Mouse (Mus musculus): Measurements from ENCODE around the gene Rpusd4. TPM values are rescaled to one million over a fixed set of nuclear protein-coding genes. Genes with fewer than 3 reads are reported as not detected.

Gene Rpusd4
- 10 to 100 TPM; 15.0 to 18.3 TPM for total RNA-seq (2021)
- polyA plus RNA-seq (2012; rRNA removed): 4.8 and 6.5 TPM in 2 replicates
- long read RNA-seq, transcript Rpusd4-201 (7 exons, 1,821 nt): major isoform, 15 of 16 reads
- long read RNA-seq, partial matches to known transcripts: 0 of 16 reads
- long read RNA-seq, other reads (novel, unspliced or antisense): 1 of 16 reads

DNA sequence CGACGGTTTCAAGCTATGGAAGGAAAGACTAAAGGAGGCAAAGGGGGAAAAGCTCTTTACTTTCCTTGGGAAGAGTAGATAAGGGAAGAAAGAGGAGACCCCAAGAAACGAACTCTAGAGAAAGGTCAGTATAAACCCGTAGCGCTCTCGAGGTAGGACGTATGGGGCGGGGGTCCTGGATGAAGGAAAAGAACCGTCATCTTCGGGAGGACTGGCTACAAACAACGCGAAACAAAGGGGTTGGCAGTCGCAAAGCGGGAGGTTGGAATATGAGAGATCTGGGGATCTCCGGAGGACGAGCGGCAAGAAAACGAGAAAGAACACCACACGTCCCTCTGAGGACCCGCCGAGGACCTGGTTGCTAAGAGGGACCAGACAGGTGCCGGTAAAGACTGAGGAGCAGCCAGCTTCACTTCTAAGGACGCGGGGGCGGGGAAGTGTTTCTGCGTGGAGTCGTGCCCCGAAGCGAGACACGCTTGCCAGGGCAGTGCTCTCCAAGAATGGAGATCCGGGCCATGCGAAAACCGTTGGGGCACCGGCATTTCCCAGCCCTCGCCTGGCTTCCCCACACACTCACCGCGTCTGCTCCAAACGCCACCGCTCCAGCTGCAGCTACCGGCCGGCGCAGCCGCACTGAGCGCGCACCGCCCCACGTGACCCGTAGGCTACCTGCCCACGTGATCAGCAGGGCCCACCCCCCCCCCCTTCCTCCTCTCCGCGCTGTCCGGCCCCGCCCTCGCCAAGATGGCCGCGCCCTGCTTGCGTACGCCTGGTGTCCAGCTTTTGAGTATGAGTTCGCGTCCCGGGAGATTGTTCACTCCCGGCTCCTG lies at the start of gene Rpusd4, which contains the start of gene Fam118b:
Gene Rpusd4 (plus strand): TSS at position 720 of the 830 bp plus-strand sequence.
Gene Fam118b (minus strand): TSS at position 660 of the 830 bp plus-strand sequence.
- DNase-seq: peak; percentile 94

DNA sequence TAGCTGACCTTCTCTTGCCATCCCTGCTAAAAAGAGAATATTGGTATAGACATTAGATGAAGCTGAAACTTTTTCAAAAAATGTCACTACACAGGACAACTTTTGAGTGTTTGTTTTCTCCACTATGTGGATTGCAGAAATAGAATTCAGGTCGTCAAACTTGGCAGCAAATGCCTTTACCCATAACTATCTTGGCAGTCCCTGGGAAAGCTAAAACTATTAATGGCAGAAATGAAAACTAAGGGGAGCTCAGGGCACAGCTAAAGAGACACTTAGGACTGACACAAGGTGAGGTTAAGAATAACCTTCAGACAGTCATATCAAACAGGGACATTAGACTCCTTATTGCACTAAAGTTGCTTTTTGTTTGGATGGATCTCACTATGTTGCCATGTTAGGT lies 49.7 kb upstream of the Rpusd4 start:
- DNase-seq: no peak

DNA sequence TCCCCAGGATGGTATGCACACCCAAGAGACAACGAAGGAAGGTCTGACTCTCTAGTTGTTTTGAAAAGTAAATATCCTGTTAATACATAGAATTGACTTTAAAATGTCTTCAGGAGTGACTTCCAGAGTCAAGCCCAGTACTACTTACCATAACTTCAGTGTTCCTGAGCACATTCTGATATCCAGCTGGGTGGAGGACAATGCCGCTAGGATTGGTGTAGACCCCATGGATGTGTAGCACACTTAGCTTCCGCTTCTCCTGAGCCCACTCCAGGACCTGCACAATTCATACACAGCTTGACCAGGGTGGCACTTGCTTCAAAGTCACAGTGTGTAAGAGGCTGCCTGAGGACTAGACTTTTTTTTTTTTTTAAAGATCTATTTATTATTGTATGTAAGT lies 44.2 kb upstream of the Rpusd4 start:
- DNase-seq: no peak

GRCm38 (mm10) chr9:35228671-35229070 lies 39.0 kb upstream of the Rpusd4 start:
- no peak for DNase-seq

DNA sequence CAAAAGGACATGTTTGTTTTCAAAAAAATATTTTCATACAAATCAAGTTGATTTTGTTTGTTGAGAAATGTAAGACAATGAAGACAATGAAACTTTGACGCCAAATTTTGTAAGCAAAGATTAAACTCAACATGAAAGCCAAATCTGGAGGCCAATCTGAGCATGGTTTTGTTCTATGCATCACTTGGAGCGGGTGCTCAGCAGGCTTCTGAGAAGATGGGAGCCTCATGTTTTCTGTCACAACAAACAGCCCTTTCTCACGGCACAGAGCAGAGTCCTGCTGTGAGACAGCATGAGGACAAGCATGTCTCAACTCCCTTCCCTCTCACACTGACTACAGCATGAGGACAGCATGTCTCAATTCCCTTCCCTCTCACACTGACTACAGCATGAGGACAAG lies 31.7 kb upstream of the Rpusd4 start:
- no peak for DNase-seq

DNA sequence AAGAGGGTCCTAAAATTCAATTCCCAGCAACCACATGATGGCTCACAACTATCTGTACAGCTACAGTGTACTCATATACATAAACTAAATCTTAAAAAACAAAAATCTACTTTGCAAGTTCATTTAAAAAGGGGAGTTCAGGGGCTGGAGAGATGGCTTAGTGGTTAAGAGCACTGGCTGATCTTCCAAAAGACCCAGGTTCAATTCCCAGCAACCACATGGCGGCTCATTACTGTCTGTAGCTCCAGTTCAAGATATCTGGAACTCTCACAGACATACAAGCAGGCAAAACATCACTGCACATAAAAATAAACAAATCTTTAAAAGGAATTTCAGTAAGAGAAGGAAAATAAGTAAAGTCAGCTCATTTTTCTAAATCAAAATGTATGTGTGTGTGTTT lies 29.3 kb upstream of the Rpusd4 start:
- no peak for DNase-seq

DNA sequence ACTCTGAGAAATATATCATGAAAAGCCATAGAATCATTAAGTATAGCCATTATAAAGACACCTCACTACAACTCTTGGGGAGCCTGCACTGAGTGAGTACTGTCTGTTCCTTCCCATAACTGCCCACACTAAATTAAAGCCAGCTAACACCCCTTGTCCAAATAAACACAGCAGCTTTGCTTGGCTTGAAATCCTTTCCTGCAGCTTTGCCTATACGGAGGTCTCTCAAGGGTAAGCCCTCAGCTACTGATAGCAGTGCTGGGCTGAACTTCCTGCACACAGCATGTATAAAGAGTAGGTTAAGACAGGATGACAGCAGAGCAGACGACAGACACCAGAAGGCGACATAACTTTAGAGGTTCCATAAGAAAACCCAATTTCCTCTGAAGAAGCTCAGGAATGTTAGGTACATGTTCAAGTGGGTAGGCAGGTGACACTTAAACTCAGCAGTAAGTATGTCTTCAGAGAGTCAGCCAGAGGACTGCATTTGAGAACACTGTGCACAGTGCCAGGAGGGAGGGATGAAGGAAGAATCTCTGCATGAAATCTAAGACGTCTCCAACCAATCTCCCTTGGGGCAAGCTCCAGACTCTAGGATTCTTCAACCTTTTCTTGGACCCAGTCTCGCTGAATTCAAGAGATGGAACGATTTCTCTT lies 28.6 kb upstream of the Rpusd4 start:
- DNase-seq: no peak

GRCm38 (mm10) chr9:35239734-35240133 lies 27.9 kb upstream of the Rpusd4 start:
- DNase-seq: no peak

DNA sequence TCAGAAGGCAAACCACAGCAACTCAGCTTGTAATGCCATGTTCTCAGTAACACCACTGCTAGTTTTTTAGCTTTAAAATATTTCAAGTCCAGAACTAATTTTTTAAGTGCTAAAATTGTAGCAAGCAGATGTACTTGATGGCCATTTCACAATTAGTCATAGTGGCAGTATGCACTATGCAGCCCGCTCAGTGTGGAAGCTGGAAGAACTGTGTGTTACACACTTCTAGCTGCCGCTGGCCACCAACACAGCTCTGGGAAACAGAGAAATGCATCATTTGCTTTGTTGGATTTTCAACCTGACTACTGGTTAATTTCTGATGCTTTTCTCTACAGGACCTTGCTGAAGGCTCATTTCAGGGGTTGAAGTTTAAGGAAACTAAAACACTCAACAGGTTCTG lies 20.3 kb upstream of the Rpusd4 start:
- no peak for DNase-seq

DNA sequence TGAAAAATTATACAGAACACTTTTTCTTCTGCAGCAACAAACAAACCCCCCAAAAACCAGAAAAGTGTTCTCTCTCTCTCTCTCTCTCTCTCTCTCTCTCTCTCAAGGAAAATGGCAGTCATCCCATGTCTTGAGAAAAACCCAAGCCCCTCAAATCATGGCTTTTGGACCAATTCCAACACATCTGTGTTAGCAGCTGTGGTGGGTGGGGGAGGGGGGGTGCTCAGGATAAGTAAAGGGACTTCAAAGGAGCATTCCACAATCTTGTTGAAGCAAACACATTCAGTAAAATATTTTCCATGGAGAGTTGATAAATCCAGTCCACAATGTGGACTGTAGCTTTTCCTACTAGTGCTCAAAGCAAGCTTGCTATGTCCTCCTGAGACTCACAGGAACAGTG lies 18.2 kb upstream of the Rpusd4 start:
- no peak for DNase-seq

- no peak for DNase-seq
Observed at GRCm38 (mm10) chr9:35257365-35257764, 10.3 kb upstream of the Rpusd4 start.

DNA sequence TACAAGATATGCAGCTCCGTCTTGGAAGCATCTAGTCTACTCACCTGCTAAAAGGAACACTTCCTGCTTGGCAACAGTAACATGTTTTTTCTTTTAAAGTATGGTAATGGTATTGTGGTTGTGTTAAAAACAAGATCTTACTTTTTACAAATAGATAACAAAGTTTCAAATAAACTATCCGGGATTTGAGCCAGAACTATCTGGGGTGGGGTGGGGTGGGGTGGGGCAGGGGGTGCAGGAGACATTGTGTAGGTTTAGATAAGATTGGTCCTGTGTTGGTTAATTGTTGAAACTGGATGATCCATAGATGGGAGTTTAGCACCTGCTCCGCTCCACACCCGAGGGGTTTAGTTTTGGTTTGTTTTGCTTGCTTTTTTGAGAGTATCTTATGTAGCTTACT lies 5.2 kb upstream of the Rpusd4 start:
- no peak for DNase-seq

- DNase-seq: no peak
Observed at GRCm38 (mm10) chr9:35263431-35263830, 4.2 kb upstream of the Rpusd4 start.

GRCm38 (mm10) chr9:35264509-35264908 lies 3.2 kb upstream of the Rpusd4 start:
- DNase-seq: no peak

DNA sequence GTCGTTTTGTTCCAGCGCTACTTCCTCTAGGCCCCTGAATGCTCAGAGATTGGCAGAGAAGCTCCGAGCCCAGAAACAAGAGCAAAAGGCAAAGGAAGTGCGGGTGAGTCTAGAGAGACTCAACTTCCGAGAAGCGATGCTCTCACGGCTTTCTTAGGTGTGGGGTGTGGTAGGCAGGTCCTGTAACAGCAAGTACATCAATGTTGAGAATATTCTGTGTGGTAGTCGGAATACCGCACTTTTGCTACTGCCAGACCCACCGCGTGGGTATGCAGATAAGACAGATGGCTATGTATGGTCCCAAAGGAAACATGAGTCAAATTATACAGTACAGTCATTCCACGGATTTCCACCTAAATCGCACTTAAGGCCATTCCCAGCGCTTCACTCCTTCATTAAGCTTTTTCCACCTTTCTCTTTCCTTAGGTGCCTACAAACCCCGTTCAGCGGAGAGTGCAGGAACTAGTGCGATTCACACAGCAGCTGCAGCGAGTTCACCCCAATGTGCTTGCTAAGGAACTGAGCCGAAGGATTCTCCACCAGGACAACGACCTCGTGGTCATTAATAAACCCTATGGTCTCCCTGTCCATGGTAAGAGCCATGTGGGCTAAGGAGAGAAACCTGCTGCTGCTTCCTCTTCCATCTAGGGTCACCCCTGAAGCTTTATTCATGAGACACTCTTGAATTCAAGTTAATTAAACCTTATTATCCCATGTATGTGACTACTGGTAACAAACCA lies 481 bp downstream of the Rpusd4 start:
- DNase-seq: no peak

DNA sequence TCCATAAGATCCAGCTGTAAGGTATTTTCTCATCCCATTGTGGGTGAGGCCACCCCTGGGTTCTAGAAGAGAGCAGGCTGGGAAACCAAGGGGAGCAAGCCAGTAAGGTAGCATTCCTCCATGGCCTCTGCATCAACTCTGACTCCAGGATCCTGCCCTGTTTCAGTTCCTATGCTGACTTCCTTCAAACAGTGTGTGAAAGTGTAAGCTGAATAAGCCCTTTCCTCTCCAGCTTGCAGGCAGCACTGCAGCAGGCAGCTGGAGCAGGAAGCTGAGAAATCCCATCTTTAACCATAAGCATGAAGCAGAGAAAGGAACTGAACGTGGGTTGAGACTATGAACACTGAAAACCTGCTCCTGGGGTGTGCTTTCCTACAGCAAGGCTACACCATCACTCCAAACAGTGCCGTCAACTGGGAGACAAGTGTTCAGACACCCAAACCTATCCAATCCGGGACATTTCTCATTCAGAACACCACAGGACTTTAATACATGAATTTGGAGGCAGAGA lies 10.2 kb downstream of the Rpusd4 start:
- DNase-seq: no peak

- DNase-seq: no peak
Observed at GRCm38 (mm10) chr9:35278451-35278850, 10.8 kb downstream of the Rpusd4 start.

DNA sequence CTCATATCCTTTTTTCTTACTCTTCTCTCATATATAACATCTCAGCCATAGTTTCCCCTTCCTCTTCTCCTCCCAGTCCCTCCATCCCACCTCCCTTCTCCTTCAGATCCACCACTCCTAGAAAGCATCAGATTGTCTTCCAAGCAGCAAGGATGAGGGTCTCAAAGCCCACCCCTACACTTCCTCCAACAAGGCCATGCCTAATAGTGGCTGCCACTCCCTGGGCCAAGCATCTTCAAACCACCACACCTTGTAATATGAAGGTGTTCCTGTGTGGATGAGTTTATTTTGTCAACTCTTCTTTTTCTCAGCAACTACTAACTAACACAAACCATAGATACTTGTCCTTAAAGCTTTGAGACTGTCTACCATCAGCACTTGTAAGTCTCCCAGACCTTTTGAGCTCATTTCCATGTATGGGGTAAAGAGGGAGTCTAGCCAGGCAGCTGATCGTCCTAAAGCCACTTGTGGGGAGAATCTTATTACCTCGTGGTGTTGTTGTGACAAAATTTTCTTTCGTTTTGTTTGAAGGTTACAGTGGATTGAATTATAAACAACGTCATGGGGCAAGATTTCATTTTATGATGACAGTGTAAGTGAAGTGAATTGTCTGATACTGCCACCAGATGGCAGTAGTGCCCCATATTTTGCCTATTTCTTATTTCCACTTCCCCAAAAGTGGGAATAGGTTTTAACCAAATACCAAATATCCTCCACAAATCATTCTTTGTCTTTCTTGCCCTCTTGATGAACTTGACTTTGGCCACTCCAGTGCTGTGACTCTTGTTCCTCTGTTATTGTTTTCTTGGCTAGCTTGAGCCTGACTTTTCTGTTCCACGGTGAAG lies 14.6 kb downstream of the Rpusd4 start:
- DNase-seq: peak; percentile 33

GRCm38 (mm10) chr9:35282851-35283200 lies 15.2 kb downstream of the Rpusd4 start:
- no peak for DNase-seq

DNA sequence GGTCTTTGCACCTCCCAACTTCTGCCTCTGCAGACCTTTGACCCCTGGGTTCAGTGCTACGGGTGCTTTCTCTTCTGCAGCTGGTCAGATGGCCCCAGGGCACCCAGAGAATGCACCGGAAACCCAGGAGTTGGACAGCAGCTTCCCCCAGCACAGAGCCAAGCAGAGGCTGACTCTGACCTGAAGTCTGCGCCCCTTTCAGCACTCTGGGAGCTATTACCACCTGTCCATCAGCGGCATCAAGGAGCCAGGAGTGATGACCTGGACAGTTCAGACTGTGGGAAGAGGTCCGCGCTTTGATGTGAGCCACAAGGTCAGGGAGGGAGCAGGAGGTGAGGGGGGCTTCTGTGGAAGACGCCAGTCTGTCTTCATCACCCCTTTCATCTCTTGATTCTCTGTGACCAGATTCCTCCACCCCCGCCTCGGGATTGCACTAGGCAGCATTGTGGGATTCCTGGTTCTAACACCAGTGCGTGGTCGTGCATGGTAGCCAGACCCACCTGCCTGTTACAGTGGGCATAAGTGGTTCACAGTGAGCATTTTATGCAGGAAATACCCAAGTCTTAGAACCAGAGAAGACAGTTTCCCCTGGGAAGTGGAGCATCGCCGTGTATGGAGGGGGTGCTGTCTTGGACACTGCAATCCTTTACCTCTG lies 15.9 kb downstream of the Rpusd4 start:
- DNase-seq: no peak

DNA sequence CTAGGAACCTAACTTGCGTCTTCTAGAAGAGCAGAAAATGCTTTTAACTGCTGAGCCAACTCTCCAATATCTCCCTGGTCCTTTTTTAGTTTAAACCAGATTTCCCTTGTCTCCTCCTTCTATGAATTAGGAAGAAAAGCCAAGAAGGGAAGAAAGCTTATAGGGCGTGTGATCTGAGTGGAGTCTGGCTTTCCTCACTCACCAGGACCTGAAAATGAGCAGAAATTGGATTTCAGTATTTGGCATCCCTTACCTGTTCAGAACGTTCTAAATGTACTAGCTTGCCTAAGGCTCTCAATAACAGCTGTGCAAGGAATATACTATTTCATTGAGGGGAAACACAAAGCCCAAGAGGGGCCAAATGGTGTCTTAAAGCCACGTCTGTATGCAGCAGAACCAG lies 16.7 kb downstream of the Rpusd4 start:
- no peak for DNase-seq

Measured in adrenal gland, adult 2 months (tissue).